Mouse (Mus musculus) MEL (cell line): ENCODE data around the gene Kctd13. TPM values are rescaled to one million over a fixed set of nuclear protein-coding genes. Genes with fewer than 3 reads are reported as not detected.

Experiments used
- DNase-seq: peaks from one replicate; pipeline ENCODE4 v3.0.0; 2011; ENCODE audit warnings: low read depth, low spot score
- H3K27ac ChIP-seq: 2 replicates; pipeline ENCODE4 v1.5.1; 2012; ENCODE audit warnings: low read depth, mild to moderate bottlenecking, control low read depth, low read length, moderate library complexity; ENCODE audit not compliant: control insufficient read depth
- H3K27me3 ChIP-seq, 2 experiments: fragments of 150-350 bp in 1 of 2; sonication (generic) in 1 of 2; 2 replicates each; pipeline ENCODE4 v1.6.1; 2012; ENCODE audit warnings: low read length in 2 of 2, mild to moderate bottlenecking in 2 of 2, improper control_type of control experiment in 1 of 2, moderate library complexity in 1 of 2; ENCODE audit not compliant: insufficient read depth in 2 of 2, control insufficient read depth in 1 of 2
- H3K36me3 ChIP-seq, 2 experiments: 2 replicates each; pipeline ENCODE4 v1.6.1; 2012 to 2014; ENCODE audit warnings: low read length in 2 of 2, improper control_type of control experiment in 1 of 2, inconsistent platforms in 1 of 2, mild to moderate bottlenecking in 1 of 2; ENCODE audit not compliant: insufficient read depth in 2 of 2, control insufficient read depth in 1 of 2
- H3K4me1 ChIP-seq, 2 experiments: fragments of 150-350 bp in 1 of 2; sonication (generic) in 1 of 2; 2 replicates each; pipeline ENCODE4 v1.6.1; 2012; ENCODE audit warnings: low read length in 2 of 2, improper control_type of control experiment in 1 of 2, mild to moderate bottlenecking in 1 of 2; ENCODE audit not compliant: insufficient read depth in 2 of 2, control insufficient read depth in 1 of 2
- H3K4me3 ChIP-seq, 2 experiments: fragments of 150-350 bp in 1 of 2; sonication (generic) in 1 of 2; 2 replicates each; pipeline ENCODE4 v1.5.1; 2012; ENCODE audit warnings: low read depth in 2 of 2, low read length in 2 of 2, mild to moderate bottlenecking in 2 of 2, moderate library complexity in 2 of 2, control low read depth in 1 of 2, improper control_type of control experiment in 1 of 2; ENCODE audit not compliant: control insufficient read depth in 1 of 2, insufficient read depth in 1 of 2
- H3K79me2 ChIP-seq: 2 replicates; pipeline ENCODE4 v1.6.1; 2012; ENCODE audit warnings: mild to moderate bottlenecking, low read length, moderate library complexity; ENCODE audit not compliant: control insufficient read depth, poor library complexity, insufficient read depth
- H3K9ac ChIP-seq: 2 replicates; pipeline ENCODE4 v1.6.1; 2012; ENCODE audit warnings: low read depth, mild to moderate bottlenecking, control low read depth, low read length, moderate library complexity; ENCODE audit not compliant: control insufficient read depth, poor library complexity, severe bottlenecking
- H3K9me3 ChIP-seq: fragments of 150-350 bp; sonication (generic); replicated peaks from 2 replicates; pipeline ENCODE4 v1.6.1; 2012; ENCODE audit warnings: mild to moderate bottlenecking, low read length, improper control_type of control experiment, moderate library complexity; ENCODE audit not compliant: insufficient read depth
- BHLHE40 ChIP-seq: IDR thresholded peaks from 2 replicates; pipeline ENCODE4 v1.6.1; 2012; ENCODE audit warnings: low read depth, mild to moderate bottlenecking, inconsistent platforms, low read length, improper control_type of control experiment, borderline replicate concordance
- CTCF ChIP-seq, 3 experiments: IDR thresholded peaks in 2 of 3; conservative IDR thresholded peaks in 1 of 3; 2 replicates each; pipeline ENCODE4 v1.5.1; 2011 to 2012; ENCODE audit warnings: low read length in 3 of 3, low read depth in 2 of 3, mild to moderate bottlenecking in 2 of 3, improper control_type of control experiment in 1 of 3, inconsistent platforms in 1 of 3, mixed read lengths in 1 of 3, moderate library complexity in 1 of 3; ENCODE audit not compliant: control insufficient read depth in 1 of 3, insufficient read depth in 1 of 3, poor library complexity in 1 of 3, severe bottlenecking in 1 of 3
- E2F4 ChIP-seq: IDR thresholded peaks from 2 replicates; pipeline ENCODE4 v1.6.1; 2011; ENCODE audit warnings: low read depth, low read length, improper control_type of control experiment, borderline replicate concordance
- JUND ChIP-seq: IDR thresholded peaks from 2 replicates; pipeline ENCODE4 v1.6.1; 2011; ENCODE audit warnings: low read depth, mild to moderate bottlenecking, improper control_type of control experiment, low read length
- KAT2A ChIP-seq: conservative IDR thresholded peaks from 2 replicates; pipeline ENCODE4 v1.6.1; 2012; ENCODE audit warnings: low read depth, low read length, improper control_type of control experiment, inconsistent platforms
- MXI1 ChIP-seq: IDR thresholded peaks from 2 replicates; pipeline ENCODE4 v1.6.1; 2011; ENCODE audit warnings: mild to moderate bottlenecking, low read depth, low read length, improper control_type of control experiment
- POLR2A ChIP-seq, 2 experiments: IDR thresholded peaks; 2 replicates each; pipeline ENCODE4 v1.6.1; 2011 to 2012; ENCODE audit warnings: low read length in 2 of 2, mild to moderate bottlenecking in 2 of 2, control low read depth in 1 of 2, improper control_type of control experiment in 1 of 2, low read depth in 1 of 2, moderate library complexity in 1 of 2; ENCODE audit not compliant: control insufficient read depth in 1 of 2, insufficient read depth in 1 of 2, poor library complexity in 1 of 2
- POLR2AphosphoS2 ChIP-seq: IDR thresholded peaks from 2 replicates; pipeline ENCODE4 v1.6.1; 2011; ENCODE audit warnings: low read length, improper control_type of control experiment
- POLR2AphosphoS5 ChIP-seq: IDR thresholded peaks from 2 replicates; pipeline ENCODE4 v1.6.1; 2012; ENCODE audit warnings: low read depth, borderline replicate concordance, mild to moderate bottlenecking, inconsistent platforms, low read length, moderate library complexity, mixed read lengths
- RCOR1 ChIP-seq: IDR thresholded peaks from 2 replicates; pipeline ENCODE4 v1.6.1; 2012; ENCODE audit warnings: low read depth, mild to moderate bottlenecking, inconsistent platforms, low read length, improper control_type of control experiment
- TBP ChIP-seq: IDR thresholded peaks from 2 replicates; pipeline ENCODE4 v1.8.0; 2011; ENCODE audit warnings: low read depth, low read length, improper control_type of control experiment
- UBTF ChIP-seq: IDR thresholded peaks from 2 replicates; pipeline ENCODE4 v1.6.1; 2012; ENCODE audit warnings: low read depth, mild to moderate bottlenecking, inconsistent platforms, low read length, improper control_type of control experiment, moderate library complexity, borderline replicate concordance; ENCODE audit not compliant: insufficient read depth
- ZC3H11A ChIP-seq: IDR thresholded peaks from 2 replicates; pipeline ENCODE4 v1.6.1; 2012; ENCODE audit warnings: low read depth, mild to moderate bottlenecking, inconsistent platforms, low read length, improper control_type of control experiment
- polyA plus RNA-seq, 2 experiments: library from polyadenylated mRNA; stranded (reverse) in 1 of 2; unstranded in 1 of 2; fragments of >175 nt in 1 of 2; fragments of >200 nt in 1 of 2; gene quantifications; 2 replicates each; pipeline versions ENCODE4 v1.2.1 to v1.2.4; 2012; ENCODE audit warnings: low replicate concordance in 2 of 2, low read depth in 1 of 2; ENCODE audit not compliant: insufficient read length in 2 of 2, insufficient read depth in 1 of 2, missing spikeins in 1 of 2
- total RNA-seq: library from RNA; depleted of rRNA; stranded (reverse); fragments of 300-350 nt; gene quantifications from 2 replicates; pipeline ENCODE4 v1.2.3, GENCODE M21; 2012

Gene Kctd13
- total and polyA plus RNA-seq, 3 experiments = 17.7 to 26.2 TPM; not detected in 1

- Histone ChIP-seq H3K79me2 (peaks cover 21% of the 10 kb centered on the region), H3K9ac (no peak overlapping the region), H3K36me3 (peaks cover 0 to 15% of the 10 kb centered on the region in 2 experiments; a peak in 2 of 4 replicates), H3K27me3 (no peaks in the 10 kb centered on the region), H3K4me1 (peaks cover 0 to 22% of the 10 kb centered on the region in 2 experiments; a peak in 3 of 4 replicates), H3K27ac (no peak overlapping the region), H3K4me3 (no peak overlapping the region), H3K9me3 (no peaks in the 10 kb centered on the region)
- no peak for DNase-seq
- TF ChIP-seq TBP (no peak), UBTF (no peak), BHLHE40 (no peak)
These were observed 41.4 kb upstream of the Kctd13 start for GRCm38 (mm10) chr7:126887281-126887680.

DNA sequence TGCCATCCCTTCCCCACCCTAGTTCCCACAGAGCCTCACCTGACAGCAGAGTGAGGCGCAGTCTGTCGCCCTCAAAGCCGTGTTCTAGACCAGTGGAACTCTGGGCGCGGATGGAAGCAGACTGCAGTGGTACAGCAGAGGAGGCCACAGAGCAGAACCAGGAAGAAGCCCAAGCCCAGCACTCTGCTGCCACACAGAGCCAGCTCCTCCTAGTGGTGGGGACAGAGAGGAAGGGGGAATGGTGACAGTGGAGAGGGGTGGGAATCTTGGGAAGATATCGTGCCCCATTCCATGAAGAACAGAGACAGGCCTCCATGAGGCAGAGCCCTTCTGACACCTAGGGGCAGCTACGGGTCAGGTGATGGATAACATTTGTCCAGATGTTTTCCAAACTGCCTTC is 39.8 kb upstream of the Kctd13 start:
- Histone ChIP-seq H3K27me3 (no peaks in the 10 kb centered on the region), H3K9ac (no peak overlapping the region), H3K4me3 (no peak overlapping the region), H3K79me2 (peaks cover 6% of the 10 kb centered on the region), H3K9me3 (no peaks in the 10 kb centered on the region), H3K27ac (no peak overlapping the region), H3K4me1 (peaks cover 0 to 8% of the 10 kb centered on the region in 2 experiments; a peak in 2 of 4 replicates), H3K36me3 (peaks cover 0 to 6% of the 10 kb centered on the region in 2 experiments; a peak in 2 of 4 replicates)
- DNase-seq = no peak
- TF ChIP-seq POLR2AphosphoS5 (no peak), CTCF (IDR thresholded peaks at IDR 0.05 in 2 of 3, conservative IDR thresholded peaks at IDR 0.05 in 1 of 3; ENCODE audit: control insufficient read depth in 1 of 3, insufficient read depth in 1 of 3, low read depth in 2 of 3, low read length in 3 of 3, poor library complexity in 1 of 3, severe bottlenecking in 1 of 3) (peak; percentile 33 to 35 (median 34); a peak in 5 of 6 replicates)

GRCm38 (mm10) chr7:126896912-126897311 is 31.8 kb upstream of the Kctd13 start:
- H3K9me3 ChIP-seq = no peaks in the 10 kb centered on the region
- H3K27me3 ChIP-seq = no peaks in the 10 kb centered on the region
- DNase-seq = no peak
- peak overlapping the region; percentile 84 for H3K27ac ChIP-seq
- peaks cover 0 to 5% of the 10 kb centered on the region in 2 experiments; a peak in 2 of 4 replicates for H3K36me3 ChIP-seq
- TF ChIP-seq KAT2A (no peak), JUND (no peak), MXI1 (no peak), POLR2AphosphoS5 (no peak), UBTF (no peak), POLR2AphosphoS2 (no peak), TBP (no peak), ZC3H11A (no peak), POLR2A (IDR thresholded peaks at IDR 0.05; ENCODE audit: control insufficient read depth in 1 of 2, insufficient read depth in 1 of 2, low read depth in 1 of 2, low read length in 2 of 2, poor library complexity in 1 of 2) (no peak), RCOR1 (no peak), BHLHE40 (no peak), E2F4 (no peak)
- H3K79me2 ChIP-seq = peaks cover 4% of the 10 kb centered on the region; the same call in 1 of the 2 replicates
- H3K9ac ChIP-seq = peak overlapping the region; percentile 72
- peaks cover 4 to 12% of the 10 kb centered on the region in 2 experiments; a peak in 3 of 4 replicates for H3K4me1 ChIP-seq
- peak overlapping the region; percentile 64 to 73 for H3K4me3 ChIP-seq
